Mouse (Mus musculus): ENCODE results near the gene Olfr1359.

- peak; percentile 32 for TF ChIP-seq CTCF (IDR thresholded peaks at IDR 0.05; ENCODE audit: low read depth)
- TF ChIP-seq EP300 (optimal IDR thresholded peaks at IDR 0.05): no peak
These were observed 25.3 kb downstream of the Olfr1359 start for GRCm38 (mm10) chr13:21722993-21723836.
